Mouse (Mus musculus) kidney, adult 11 months (tissue): ENCODE measurements around the gene M6pr.

ENCODE experiments used
- DNase-seq: peaks from one replicate; pipeline ENCODE4 v3.0.0; 2022

M6pr gene

GRCm38 (mm10) chr6:122299621-122300133 is 8.8 kb upstream of the M6pr start:
- no peak for DNase-seq

GRCm38 (mm10) chr6:122302121-122302520 is 6.4 kb upstream of the M6pr start:
- no peak for DNase-seq

GRCm38 (mm10) chr6:122302661-122303060 is 5.9 kb upstream of the M6pr start:
- no peak for DNase-seq

- DNase-seq: no peak
Measured at GRCm38 (mm10) chr6:122303526-122303925, 5.0 kb upstream of the M6pr start.

GRCm38 (mm10) chr6:122304355-122304754 is 4.2 kb upstream of the M6pr start:
- DNase-seq: peak; percentile 51

GRCm38 (mm10) chr6:122304790-122305555 is 3.5 kb upstream of the M6pr start:
- DNase-seq: no peak

GRCm38 (mm10) chr6:122306707-122307106 is 1.8 kb upstream of the M6pr start:
- DNase-seq: no peak

GRCm38 (mm10) chr6:122308136-122308504 is 400 bp upstream of the M6pr start:
- no peak for DNase-seq

- DNase-seq: no peak
Measured at GRCm38 (mm10) chr6:122309446-122309960, 983 bp downstream of the M6pr start.

GRCm38 (mm10) chr6:122310187-122310820 is 1.8 kb downstream of the M6pr start:
- no peak for DNase-seq

- DNase-seq: no peak
Measured at GRCm38 (mm10) chr6:122318726-122319125, 10.2 kb downstream of the M6pr start.

GRCm38 (mm10) chr6:122325361-122325975 is 16.9 kb downstream of the M6pr start:
- DNase-seq: peak; percentile 41

GRCm38 (mm10) chr6:122333081-122333612 is 24.6 kb downstream of the M6pr start:
- DNase-seq: no peak

GRCm38 (mm10) chr6:122334786-122335340 is 26.3 kb downstream of the M6pr start:
- peak; percentile 40 for DNase-seq

GRCm38 (mm10) chr6:122337546-122337945 is 29.0 kb downstream of the M6pr start:
- DNase-seq: peak; percentile 20

GRCm38 (mm10) chr6:122339047-122339647 is 30.6 kb downstream of the M6pr start:
- DNase-seq: peak; percentile 62

GRCm38 (mm10) chr6:122339648-122340341 is 31.3 kb downstream of the M6pr start:
- DNase-seq: peak; percentile 79

- peak; percentile 20 for DNase-seq
Measured at GRCm38 (mm10) chr6:122340349-122341000, 32.0 kb downstream of the M6pr start, which contains the start of gene Phc1. Gene Phc1 (minus strand): TSS chr6:122340561.

- DNase-seq: peak; percentile 40
Measured at GRCm38 (mm10) chr6:122341038-122341810, 32.7 kb downstream of the M6pr start.

GRCm38 (mm10) chr6:122342125-122342524 is 33.6 kb downstream of the M6pr start:
- no peak for DNase-seq
